Mouse (Mus musculus): ENCODE data around the gene Teddm2.

The Teddm2 gene

GRCm38 (mm10) chr1:153814278-153814677 is 85.8 kb downstream of the Teddm2 start:
- no peak for DNase-seq

- DNase-seq, result peak; percentile 8 to 28
Measured at GRCm38 (mm10) chr1:153807390-153807993, 92.5 kb downstream of the Teddm2 start.

- no peak for DNase-seq
Measured at GRCm38 (mm10) chr1:153803530-153803929, 96.5 kb downstream of the Teddm2 start.

- no peak for DNase-seq
Measured at GRCm38 (mm10) chr1:153802691-153803090, 97.3 kb downstream of the Teddm2 start.

All from thymus, adult 18-20 months (tissue).